Mouse (Mus musculus) lung, postnatal 0 days (tissue): ENCODE data around the gene Nhlrc3. TPM values are rescaled to one million over a fixed set of nuclear protein-coding genes. Genes with fewer than 3 reads are reported as not detected.

Experiments
- ATAC-seq: fragments of 200-750 bp; cut with Nextera tagmentation; 2 replicates; pipeline ENCODE4 v1.8.0; 2017; ENCODE audit warnings: moderate library complexity
- DNase-seq: peaks from one replicate; pipeline ENCODE4 v3.0.0-alpha.2; 2016; ENCODE audit warnings: low spot score
- H3K27ac ChIP-seq: fragments of 300-500 bp; sonication (generic); 2 replicates; pipeline ENCODE4 v1.5.1; 2014; ENCODE audit warnings: antibody characterized with exemption, mild to moderate bottlenecking, low read length, mixed read lengths
- H3K27me3 ChIP-seq: fragments of 300-500 bp; sonication (generic); replicated peaks from 2 replicates; pipeline ENCODE4 v1.6.1; 2014; ENCODE audit warnings: low read length, mixed read lengths; ENCODE audit not compliant: insufficient read depth
- H3K36me3 ChIP-seq: fragments of 300-500 bp; sonication (generic); 2 replicates; pipeline ENCODE4 v1.6.1; 2014; ENCODE audit warnings: low read length, mixed read lengths; ENCODE audit not compliant: insufficient read depth
- H3K4me1 ChIP-seq: fragments of 300-500 bp; sonication (generic); 2 replicates; pipeline ENCODE4 v1.6.1; 2014; ENCODE audit warnings: antibody characterized with exemption, low read depth, low read length, mixed read lengths; ENCODE audit not compliant: insufficient read depth
- H3K4me2 ChIP-seq: fragments of 300-500 bp; sonication (generic); replicated peaks from 2 replicates; pipeline ENCODE4 v1.6.1; 2014; ENCODE audit warnings: low read depth, mild to moderate bottlenecking, low read length, moderate library complexity, mixed read lengths
- H3K4me3 ChIP-seq: fragments of 300-500 bp; sonication (generic); 2 replicates; pipeline ENCODE4 v1.5.1; 2014; ENCODE audit warnings: low read depth, low read length
- H3K9ac ChIP-seq: fragments of 300-500 bp; sonication (generic); replicated peaks from 2 replicates; pipeline ENCODE4 v1.6.1; 2014; ENCODE audit warnings: low read depth, mild to moderate bottlenecking
- H3K9me3 ChIP-seq: fragments of 300-500 bp; sonication (generic); 2 replicates; pipeline ENCODE4 v1.6.1; 2016; ENCODE audit warnings: low read length, mixed read lengths
- CTCF ChIP-seq: IDR thresholded peaks from 2 replicates; pipeline ENCODE4 v1.5.1; 2016; ENCODE audit warnings: antibody characterized with exemption, mild to moderate bottlenecking
- EP300 ChIP-seq: IDR thresholded peaks from 2 replicates; pipeline ENCODE4 v1.6.1; 2016; ENCODE audit warnings: antibody characterized with exemption, mild to moderate bottlenecking, control low read depth
- WGBS: fragments of 180-500 bp; shearing (Covaris S2); extraction: QIAGEN DNeasy Blood & Tissue Kit; methylation state at CpG from one replicate; pipeline ENCODE4 v1.1.7; 2014; 5-methylcytosine and 5-hydroxymethylcytosine counted together
- polyA plus RNA-seq: library from polyadenylated mRNA; unstranded; fragments of >200 nt; fragmentation: Nextera tagmentation; extraction: Ambion mirVana; gene quantifications from 2 replicates; pipeline ENCODE4 v1.2.1, GENCODE M21; 2015

Gene Nhlrc3
- polyA plus RNA-seq, 1 experiment from 2014 or later, result 11.2 TPM

DNA sequence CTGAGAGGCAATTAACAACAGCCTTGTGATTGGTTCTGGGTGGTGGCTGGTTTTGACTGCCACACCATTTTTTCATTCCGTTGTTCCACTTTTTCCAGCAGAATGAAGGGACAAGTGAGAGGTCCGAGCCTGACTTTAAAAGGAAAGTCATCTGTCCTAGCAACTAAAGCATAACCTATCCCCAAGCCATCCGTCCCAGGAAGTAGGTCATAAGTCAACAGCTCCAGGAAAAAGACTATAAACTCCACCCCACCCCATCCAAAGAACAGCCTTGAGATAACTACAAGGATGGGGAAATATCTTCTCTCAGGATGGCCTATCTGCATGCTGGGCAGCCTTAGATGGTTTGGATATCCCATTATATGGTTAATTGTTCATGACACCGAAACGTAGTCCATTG is 50.9 kb downstream of the Nhlrc3 start:
- H3K4me2 ChIP-seq, result no peak overlapping the region
- ATAC-seq (no peak), DNase-seq (no peak)
- TF ChIP-seq EP300 (no peak), CTCF (no peak)
- H3K27me3 ChIP-seq, result no peaks in the 10 kb centered on the region
- H3K4me3 ChIP-seq, result no peak overlapping the region
- H3K4me1 ChIP-seq, result no peaks in the 10 kb centered on the region
- no peak overlapping the region for H3K9ac ChIP-seq
- 85% methylated on average over 5 of the region's 5 CpGs for WGBS
- H3K9me3 ChIP-seq, result no peaks in the 10 kb centered on the region
- no peak overlapping the region for H3K27ac ChIP-seq
- no peaks in the 10 kb centered on the region for H3K36me3 ChIP-seq

DNA sequence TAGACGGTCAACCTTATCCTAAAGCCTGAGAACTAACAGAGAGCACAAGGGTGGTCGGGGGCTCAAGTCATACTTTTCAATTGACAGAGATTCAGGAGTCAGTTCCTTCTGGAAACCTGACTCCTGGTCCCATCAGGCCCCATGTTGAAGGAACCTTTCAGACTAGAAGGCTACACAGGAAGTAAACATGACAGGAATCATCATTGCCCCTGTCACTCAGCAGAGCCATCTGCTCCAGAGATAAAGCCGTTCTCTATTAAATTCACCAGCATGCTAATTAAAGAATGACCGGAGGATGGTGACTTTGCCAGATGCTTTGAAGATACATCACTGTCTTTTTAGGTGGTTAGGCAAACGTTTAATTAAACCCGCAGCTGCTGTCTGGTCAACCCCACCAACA is 53.1 kb downstream of the Nhlrc3 start:
- Histone ChIP-seq H3K4me1 (no peaks in the 10 kb centered on the region), H3K4me2 (no peak overlapping the region), H3K27ac (no peak overlapping the region), H3K9ac (no peak overlapping the region), H3K36me3 (no peaks in the 10 kb centered on the region), H3K27me3 (no peaks in the 10 kb centered on the region), H3K4me3 (no peak overlapping the region), H3K9me3 (no peaks in the 10 kb centered on the region)
- TF ChIP-seq EP300 (no peak), CTCF (no peak)
- ATAC-seq (no peak), DNase-seq (no peak)
- WGBS, result 55% methylated on average over 6 of the region's 6 CpGs

DNA sequence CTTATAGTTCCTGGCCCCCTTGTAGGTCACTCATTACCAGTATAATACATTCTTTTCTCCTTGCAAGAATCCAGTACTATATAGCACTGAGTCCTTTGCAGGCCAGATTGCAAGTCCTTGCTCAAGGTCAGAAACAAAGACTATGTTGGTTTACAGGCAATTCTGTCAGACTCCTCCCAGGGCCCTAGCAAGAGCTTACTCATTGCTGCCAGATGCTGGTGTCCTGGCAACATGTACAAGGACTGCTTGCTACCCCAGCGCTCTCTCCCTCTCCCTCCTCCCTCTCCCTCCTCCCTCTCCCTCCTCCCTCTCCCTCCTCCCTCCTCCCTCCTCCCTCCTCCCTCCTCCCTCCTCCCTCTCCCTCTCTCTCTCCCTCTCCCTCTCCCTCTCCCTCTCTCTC is 56.0 kb downstream of the Nhlrc3 start:
- Histone ChIP-seq H3K4me2 (no peak overlapping the region), H3K27ac (no peak overlapping the region), H3K36me3 (no peaks in the 10 kb centered on the region), H3K4me3 (no peak overlapping the region), H3K27me3 (no peaks in the 10 kb centered on the region), H3K9ac (no peak overlapping the region), H3K4me1 (no peaks in the 10 kb centered on the region), H3K9me3 (no peaks in the 10 kb centered on the region)
- no peak for TF ChIP-seq EP300
- TF ChIP-seq CTCF, result no peak
- DNase-seq (no peak), ATAC-seq (no peak)
- 63% methylated on average over 1 of the region's 1 CpGs for WGBS

Other genes starting within 250 kb of the Nhlrc3 start
- gene Proser1, start 334 bp upstream of the Nhlrc3 start, polyA plus RNA-seq, result 10.8 and 12.6 TPM in 2 replicates
- gene Stoml3, start 25.3 kb upstream of the Nhlrc3 start, polyA plus RNA-seq, result 0.08 and 0.20 TPM in 2 replicates
- 1.6 and 1.8 TPM in 2 replicates for gene Frem2, start 194.0 kb upstream of the Nhlrc3 start, polyA plus RNA-seq